Mouse (Mus musculus): ENCODE data around the gene Tspear. TPM values are rescaled to one million over a fixed set of nuclear protein-coding genes. Genes with fewer than 3 reads are reported as not detected.

Gene Tspear
- total RNA-seq (2014; rRNA removed) = 0.07 and 0.09 TPM in 2 replicates
- 0.12 and 0.50 TPM in 2 replicates for polyA plus RNA-seq (2012; rRNA removed)

- 7% methylated on average over 22 of the region's 22 CpGs for WGBS
- no peaks in the 10 kb centered on the region for H3K79me2 ChIP-seq (ENCODE audit: control insufficient read depth, insufficient read depth, low read length)
- no peaks in the 10 kb centered on the region for H3K36me3 ChIP-seq (ENCODE audit: control insufficient read depth, insufficient read depth, low read length)
- H3K9ac ChIP-seq (ENCODE audit: low read depth, low read length) = no peak within 1 kb of the TSS
- no peak within 1 kb of the TSS for H3K4me3 ChIP-seq (ENCODE audit: insufficient read depth, low read depth, low read length)
- DNase-seq (ENCODE audit: extremely low read depth, low read depth, low spot score) = no peak
- TF ChIP-seq POLR2A (IDR thresholded peaks at IDR 0.05; ENCODE audit: extremely low read depth, insufficient read depth, low read length) (no peak), CTCF (IDR thresholded peaks at IDR 0.05; ENCODE audit: low read depth, low read length) (no peak)
- H3K4me1 ChIP-seq (ENCODE audit: control insufficient read depth, insufficient read depth, low read length) = no peaks in the 10 kb centered on the region
- H3K27ac ChIP-seq (replicated peaks; ENCODE audit: insufficient read depth, low read depth, low read length) = no peak within 1 kb of the TSS
- 0 out of 2 replicates have a peak, but pooled peaks cover 4% of the 10 kb centered on the region for H3K27me3 ChIP-seq (ENCODE audit: control insufficient read depth, insufficient read depth, low read length)
Observed at GRCm38 (mm10) chr10:77685895-77686664, at the start of gene Tspear. Gene Tspear (plus strand): TSS chr10:77686569.

- TF ChIP-seq POLR2A (IDR thresholded peaks at IDR 0.05; ENCODE audit: extremely low read depth, insufficient read depth, low read length) = no peak
- no peak for TF ChIP-seq CTCF (IDR thresholded peaks at IDR 0.05; ENCODE audit: low read depth, low read length)
- Histone ChIP-seq H3K27me3 (ENCODE audit: control insufficient read depth, insufficient read depth, low read length) (no peaks in the 10 kb centered on the region), H3K4me3 (ENCODE audit: insufficient read depth, low read depth, low read length) (no peak overlapping the region), H3K27ac (replicated peaks; ENCODE audit: insufficient read depth, low read depth, low read length) (no peak overlapping the region), H3K79me2 (ENCODE audit: control insufficient read depth, insufficient read depth, low read length) (peaks cover 4% of the 10 kb centered on the region; the same call in 1 of the 2 replicates), H3K9ac (ENCODE audit: low read depth, low read length) (no peak overlapping the region), H3K36me3 (ENCODE audit: control insufficient read depth, insufficient read depth, low read length) (peaks cover 19% of the 10 kb centered on the region; the same call in 1 of the 2 replicates), H3K4me1 (ENCODE audit: control insufficient read depth, insufficient read depth, low read length) (peaks cover 38% of the 10 kb centered on the region)
- WGBS = 71% methylated on average over 6 of the region's 6 CpGs
- DNase-seq (ENCODE audit: extremely low read depth, low read depth, low spot score) = no peak
Observed at GRCm38 (mm10) chr10:77638956-77639355, 47.4 kb upstream of the Tspear start.

GRCm38 (mm10) chr10:77643160-77643559 is 43.2 kb upstream of the Tspear start:
- no peak overlapping the region for H3K27ac ChIP-seq (replicated peaks; ENCODE audit: insufficient read depth, low read depth, low read length)
- peaks cover 28% of the 10 kb centered on the region for H3K36me3 ChIP-seq (ENCODE audit: control insufficient read depth, insufficient read depth, low read length)
- WGBS = 53% methylated on average over 7 of the region's 7 CpGs
- H3K9ac ChIP-seq (ENCODE audit: low read depth, low read length) = no peak overlapping the region
- peaks cover 10% of the 10 kb centered on the region for H3K4me1 ChIP-seq (ENCODE audit: control insufficient read depth, insufficient read depth, low read length)
- DNase-seq (ENCODE audit: extremely low read depth, low read depth, low spot score) = no peak
- H3K4me3 ChIP-seq (ENCODE audit: insufficient read depth, low read depth, low read length) = no peak overlapping the region
- TF ChIP-seq POLR2A (IDR thresholded peaks at IDR 0.05; ENCODE audit: extremely low read depth, insufficient read depth, low read length) (no peak), CTCF (IDR thresholded peaks at IDR 0.05; ENCODE audit: low read depth, low read length) (no peak)
- peaks cover 4% of the 10 kb centered on the region; the same call in 1 of the 2 replicates for H3K79me2 ChIP-seq (ENCODE audit: control insufficient read depth, insufficient read depth, low read length)
- H3K27me3 ChIP-seq (ENCODE audit: control insufficient read depth, insufficient read depth, low read length) = no peaks in the 10 kb centered on the region

- H3K79me2 ChIP-seq (ENCODE audit: control insufficient read depth, insufficient read depth, low read length) = no peaks in the 10 kb centered on the region
- no peak for TF ChIP-seq POLR2A (IDR thresholded peaks at IDR 0.05; ENCODE audit: extremely low read depth, insufficient read depth, low read length)
- no peak for TF ChIP-seq CTCF (IDR thresholded peaks at IDR 0.05; ENCODE audit: low read depth, low read length)
- H3K27ac ChIP-seq (replicated peaks; ENCODE audit: insufficient read depth, low read depth, low read length) = no peak overlapping the region
- no peak overlapping the region for H3K9ac ChIP-seq (ENCODE audit: low read depth, low read length)
- 95% methylated on average over 5 of the region's 5 CpGs for WGBS
- peaks cover 28% of the 10 kb centered on the region for H3K36me3 ChIP-seq (ENCODE audit: control insufficient read depth, insufficient read depth, low read length)
- no peaks in the 10 kb centered on the region for H3K4me1 ChIP-seq (ENCODE audit: control insufficient read depth, insufficient read depth, low read length)
- DNase-seq (ENCODE audit: extremely low read depth, low read depth, low spot score) = no peak
- H3K4me3 ChIP-seq (ENCODE audit: insufficient read depth, low read depth, low read length) = no peak overlapping the region
- no peaks in the 10 kb centered on the region for H3K27me3 ChIP-seq (ENCODE audit: control insufficient read depth, insufficient read depth, low read length)
Observed at GRCm38 (mm10) chr10:77645571-77645970, 40.8 kb upstream of the Tspear start.

- Histone ChIP-seq H3K4me3 (ENCODE audit: insufficient read depth, low read depth, low read length) (no peak overlapping the region), H3K36me3 (ENCODE audit: control insufficient read depth, insufficient read depth, low read length) (peaks cover 16% of the 10 kb centered on the region), H3K27me3 (ENCODE audit: control insufficient read depth, insufficient read depth, low read length) (no peaks in the 10 kb centered on the region), H3K27ac (replicated peaks; ENCODE audit: insufficient read depth, low read depth, low read length) (no peak overlapping the region), H3K9ac (ENCODE audit: low read depth, low read length) (no peak overlapping the region), H3K79me2 (ENCODE audit: control insufficient read depth, insufficient read depth, low read length) (no peaks in the 10 kb centered on the region), H3K4me1 (ENCODE audit: control insufficient read depth, insufficient read depth, low read length) (no peaks in the 10 kb centered on the region)
- no peak for DNase-seq (ENCODE audit: extremely low read depth, low read depth, low spot score)
- WGBS = 81% methylated on average over 1 of the region's 1 CpGs
- TF ChIP-seq POLR2A (IDR thresholded peaks at IDR 0.05; ENCODE audit: extremely low read depth, insufficient read depth, low read length) (no peak), CTCF (IDR thresholded peaks at IDR 0.05; ENCODE audit: low read depth, low read length) (no peak)
Observed at GRCm38 (mm10) chr10:77647461-77647860, 38.9 kb upstream of the Tspear start.

GRCm38 (mm10) chr10:77647901-77648300 is 38.5 kb upstream of the Tspear start:
- H3K79me2 ChIP-seq (ENCODE audit: control insufficient read depth, insufficient read depth, low read length) = no peaks in the 10 kb centered on the region
- no peak overlapping the region for H3K27ac ChIP-seq (replicated peaks; ENCODE audit: insufficient read depth, low read depth, low read length)
- TF ChIP-seq POLR2A (IDR thresholded peaks at IDR 0.05; ENCODE audit: extremely low read depth, insufficient read depth, low read length) = no peak
- no peak for TF ChIP-seq CTCF (IDR thresholded peaks at IDR 0.05; ENCODE audit: low read depth, low read length)
- DNase-seq (ENCODE audit: extremely low read depth, low read depth, low spot score) = no peak
- H3K36me3 ChIP-seq (ENCODE audit: control insufficient read depth, insufficient read depth, low read length) = peaks cover 16% of the 10 kb centered on the region
- 85% methylated on average over 8 of the region's 8 CpGs for WGBS
- no peak overlapping the region for H3K9ac ChIP-seq (ENCODE audit: low read depth, low read length)
- no peak overlapping the region for H3K4me3 ChIP-seq (ENCODE audit: insufficient read depth, low read depth, low read length)
- no peaks in the 10 kb centered on the region for H3K4me1 ChIP-seq (ENCODE audit: control insufficient read depth, insufficient read depth, low read length)
- H3K27me3 ChIP-seq (ENCODE audit: control insufficient read depth, insufficient read depth, low read length) = no peaks in the 10 kb centered on the region
